Mouse (Mus musculus) spleen, adult 2 months (tissue): ENCODE measurements around the gene Gpr156. TPM values are rescaled to one million over a fixed set of nuclear protein-coding genes. Genes with fewer than 3 reads are reported as not detected.

ENCODE experiments used
- DNase-seq, 2 experiments: peaks; one replicate each; pipeline versions ENCODE4 v3.0.0 to v3.0.0-alpha.2; 2012 to 2021; ENCODE audit warnings: low spot score in 2 of 2, low read depth in 1 of 2
- H3K27ac ChIP-seq: fragments of 200-500 bp; 2 replicates; pipeline ENCODE4 v1.5.1; 2012; ENCODE audit warnings: low read length, inconsistent platforms; ENCODE audit not compliant: insufficient read depth
- H3K27me3 ChIP-seq: fragments of 200-500 bp; 2 replicates; pipeline ENCODE4 v1.6.1; 2012; ENCODE audit warnings: mild to moderate bottlenecking, moderate library complexity, low read length, inconsistent platforms; ENCODE audit not compliant: control insufficient read depth, insufficient read depth
- H3K36me3 ChIP-seq: fragments of 200-500 bp; 2 replicates; pipeline ENCODE4 v1.6.1; 2012; ENCODE audit warnings: mild to moderate bottlenecking, low read length, inconsistent platforms; ENCODE audit not compliant: control insufficient read depth, insufficient read depth
- H3K4me1 ChIP-seq: fragments of 200-500 bp; 2 replicates; pipeline ENCODE4 v1.6.1; 2011; ENCODE audit warnings: inconsistent platforms; ENCODE audit not compliant: control insufficient read depth, insufficient read depth, insufficient read length
- H3K4me3 ChIP-seq: fragments of 200-500 bp; 2 replicates; pipeline ENCODE4 v1.5.1; 2011; ENCODE audit warnings: mild to moderate bottlenecking, inconsistent platforms; ENCODE audit not compliant: insufficient read depth, insufficient read length; ENCODE audit errors: extremely low read depth
- CTCF ChIP-seq: fragments of 200-500 bp; IDR thresholded peaks from 2 replicates; pipeline ENCODE4 v1.5.1; 2011; ENCODE audit warnings: mild to moderate bottlenecking, inconsistent platforms; ENCODE audit not compliant: insufficient read depth, insufficient read length, insufficient replicate concordance; ENCODE audit errors: extremely low read depth
- POLR2A ChIP-seq: fragments of 200-500 bp; IDR thresholded peaks from 2 replicates; pipeline ENCODE4 v1.6.1; 2011; ENCODE audit warnings: low read depth, low read length, inconsistent platforms
- WGBS: fragments of 180-500 bp; shearing (Covaris S2); methylation state at CpG from one replicate; pipeline ENCODE4 v1.1.7; 2018; 5-methylcytosine and 5-hydroxymethylcytosine counted together
- polyA plus RNA-seq: library from polyadenylated mRNA; depleted of rRNA; stranded (reverse); fragments of >200 nt; gene quantifications from 2 replicates; pipeline ENCODE4 v1.2.3, GENCODE M21; 2012; rRNA removed

Gene Gpr156
- polyA plus RNA-seq = 0.69 and 0.70 TPM in 2 replicates

GRCm38 (mm10) chr16:37916138-37916817, at the start of gene Gpr156:
Gene Gpr156, plus strand, starts transcription at chr16:37916496.
- Histone ChIP-seq H3K27ac (no peak within 1 kb of the TSS), H3K4me1 (peaks cover 4% of the 10 kb centered on the region; the same call in 1 of the 2 replicates), H3K27me3 (peaks cover 4% of the 10 kb centered on the region; the same call in 1 of the 2 replicates), H3K36me3 (no peaks in the 10 kb centered on the region), H3K4me3 (peak within 1 kb of the TSS; percentile 32; the same call in 1 of the 2 replicates)
- DNase-seq = peak in 1 of 2 experiments; percentile 5
- 4% methylated on average over 52 of the region's 53 CpGs for WGBS
- no peak for TF ChIP-seq CTCF
- TF ChIP-seq POLR2A = no peak

GRCm38 (mm10) chr16:37867791-37868505, 48.3 kb upstream of the Gpr156 start, which contains the start of gene Lrrc58:
Gene Lrrc58, plus strand, starts transcription at chr16:37868389.
- H3K27ac ChIP-seq = peak within 1 kb of the TSS; percentile 88
- H3K4me1 ChIP-seq = peaks cover 2% of the 10 kb centered on the region; the same call in 1 of the 2 replicates
- peak within 1 kb of the TSS; percentile 96 for H3K4me3 ChIP-seq
- DNase-seq = peak; percentile 59 to 72
- H3K36me3 ChIP-seq = no peaks in the 10 kb centered on the region
- WGBS = 2% methylated on average over 85 of the region's 86 CpGs
- TF ChIP-seq POLR2A (peak; percentile 46; the same call in 1 of the 2 replicates), CTCF (no peak)
- H3K27me3 ChIP-seq = no peaks in the 10 kb centered on the region

GRCm38 (mm10) chr16:37868506-37869469, 47.5 kb upstream of the Gpr156 start:
- Histone ChIP-seq H3K36me3 (no peaks in the 10 kb centered on the region), H3K27ac (peak overlapping the region; percentile 88), H3K4me3 (peak overlapping the region; percentile 96), H3K27me3 (no peaks in the 10 kb centered on the region), H3K4me1 (peaks cover 2% of the 10 kb centered on the region; the same call in 1 of the 2 replicates)
- WGBS = under 1% methylated on average over 81 of the region's 87 CpGs
- no peak for TF ChIP-seq POLR2A
- TF ChIP-seq CTCF = no peak
- DNase-seq = peak; percentile 21 to 38

GRCm38 (mm10) chr16:37869470-37870231, 46.6 kb upstream of the Gpr156 start:
- peak overlapping the region; percentile 96 for H3K4me3 ChIP-seq
- no peaks in the 10 kb centered on the region for H3K36me3 ChIP-seq
- 16% methylated on average over 4 of the region's 4 CpGs for WGBS
- H3K4me1 ChIP-seq = peaks cover 2% of the 10 kb centered on the region; the same call in 1 of the 2 replicates
- no peak overlapping the region for H3K27ac ChIP-seq
- no peak for DNase-seq
- TF ChIP-seq POLR2A = no peak
- no peak for TF ChIP-seq CTCF
- no peaks in the 10 kb centered on the region for H3K27me3 ChIP-seq

DNA sequence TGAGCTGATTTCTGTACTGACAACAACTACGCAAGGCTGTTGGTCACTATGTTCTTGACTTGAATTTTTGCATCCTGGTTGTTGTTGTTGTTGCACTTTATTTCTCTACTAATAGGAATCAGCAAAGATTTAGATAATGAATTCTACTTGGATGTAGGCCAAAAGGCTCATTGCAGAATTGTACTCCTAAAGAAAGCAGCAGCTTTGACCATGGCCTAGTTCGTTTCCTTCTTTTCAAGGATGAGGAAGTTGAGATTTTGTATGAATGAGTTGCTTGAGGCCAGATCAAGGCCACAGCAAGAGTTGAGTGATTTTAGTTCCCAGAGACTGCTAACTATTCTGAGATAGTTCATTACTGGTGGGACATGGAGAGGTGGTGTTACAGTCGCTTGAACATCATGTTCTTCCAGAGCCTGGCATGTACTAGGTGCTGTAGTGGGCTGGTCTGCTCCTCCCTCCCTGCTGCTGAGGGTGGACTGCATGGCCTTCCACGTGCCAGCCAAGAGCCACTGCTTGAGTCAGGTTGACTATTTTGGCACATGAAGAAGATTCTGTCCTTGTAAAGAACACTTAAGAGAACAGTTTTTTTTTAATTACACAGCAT, 45.1 kb upstream of the Gpr156 start:
- H3K27ac ChIP-seq = no peak overlapping the region
- TF ChIP-seq CTCF (no peak), POLR2A (no peak)
- H3K4me1 ChIP-seq = peaks cover 2% of the 10 kb centered on the region; the same call in 1 of the 2 replicates
- WGBS = 51% methylated on average over 4 of the region's 4 CpGs
- DNase-seq = no peak
- no peak overlapping the region for H3K4me3 ChIP-seq
- H3K36me3 ChIP-seq = no peaks in the 10 kb centered on the region
- no peaks in the 10 kb centered on the region for H3K27me3 ChIP-seq
